Mouse (Mus musculus) erythroblast, embryonic 14.5 days (primary cell): Measurements from ENCODE around the gene Tstd1.

Experiments
- GATA1 ChIP-seq: IDR thresholded peaks from 2 replicates; pipeline ENCODE4 v1.6.1; 2012; ENCODE audit warnings: low read length, inconsistent platforms, mixed read lengths
- TAL1 ChIP-seq: IDR thresholded peaks from 3 replicates; pipeline ENCODE4 v1.6.1; 2012; ENCODE audit warnings: low read length, inconsistent platforms, mixed read lengths

GRCm38 (mm10) chr1:171438014-171438670, 19.5 kb downstream of the Tstd1 start:
- no peak for TF ChIP-seq GATA1
- TF ChIP-seq TAL1, result no peak
